Mouse (Mus musculus) midbrain, embryonic 16.5 days (tissue): ENCODE data around the gene C130032M10Rik. TPM values are rescaled to one million over a fixed set of nuclear protein-coding genes. Genes with fewer than 3 reads are reported as not detected.
"Not testable (repeated sequence)": the region's sequence is repeated elsewhere in the genome, so short reads cannot be mapped to it uniquely, and the experiment has no call there.

Experiments
- ATAC-seq: fragments of 200-750 bp; cut with Nextera tagmentation; 2 replicates; pipeline ENCODE4 v1.8.0; 2017; ENCODE audit warnings: moderate TSS enrichment
- H3K27ac ChIP-seq: fragments of 300-500 bp; sonication (generic); 2 replicates; pipeline ENCODE4 v1.5.1; 2014; ENCODE audit warnings: mild to moderate bottlenecking, low read length, mixed read lengths
- H3K27me3 ChIP-seq: fragments of 300-500 bp; sonication (generic); 2 replicates; pipeline ENCODE4 v1.6.1; 2014; ENCODE audit warnings: low read depth, low read length, mixed read lengths; ENCODE audit not compliant: control insufficient read depth, insufficient read depth
- H3K36me3 ChIP-seq: fragments of 300-500 bp; sonication (generic); 2 replicates; pipeline ENCODE4 v1.6.1; 2014; ENCODE audit warnings: mild to moderate bottlenecking, low read length, moderate library complexity, mixed read lengths; ENCODE audit not compliant: control insufficient read depth, insufficient read depth
- H3K4me1 ChIP-seq: fragments of 300-500 bp; sonication (generic); 2 replicates; pipeline ENCODE4 v1.6.1; 2014; ENCODE audit warnings: mild to moderate bottlenecking, low read length, mixed read lengths; ENCODE audit not compliant: control insufficient read depth, insufficient read depth
- H3K4me2 ChIP-seq: fragments of 300-500 bp; sonication (generic); 2 replicates; pipeline ENCODE4 v1.6.1; 2014; ENCODE audit warnings: mild to moderate bottlenecking, low read length, mixed read lengths
- H3K4me3 ChIP-seq: fragments of 300-500 bp; sonication (generic); 2 replicates; pipeline ENCODE4 v1.5.1; 2014; ENCODE audit warnings: low read depth, mild to moderate bottlenecking, low read length, moderate library complexity, mixed read lengths
- H3K9ac ChIP-seq: fragments of 300-500 bp; sonication (generic); 2 replicates; pipeline ENCODE4 v1.6.1; 2014; ENCODE audit warnings: low read depth, low read length, mixed read lengths
- H3K9me3 ChIP-seq: fragments of 300-500 bp; sonication (generic); replicated peaks from 2 replicates; pipeline ENCODE4 v1.6.1; 2014; ENCODE audit warnings: mild to moderate bottlenecking, low read length, mixed read lengths; ENCODE audit not compliant: control insufficient read depth, poor library complexity, severe bottlenecking
- WGBS: fragments of 180-500 bp; shearing (Covaris S2); extraction: QIAGEN DNeasy Blood & Tissue Kit; methylation state at CpG from one replicate; pipeline ENCODE4 v1.1.7; 2014; 5-methylcytosine and 5-hydroxymethylcytosine counted together
- polyA plus RNA-seq: library from polyadenylated mRNA; unstranded; fragments of >200 nt; fragmentation: Nextera tagmentation; extraction: Ambion mirVana; gene quantifications from 2 replicates; pipeline ENCODE4 v1.2.1, GENCODE M21; 2015

C130032M10Rik gene
- polyA plus RNA-seq, 1 experiment from 2014 or later = not detected

GRCm38 (mm10) chr9:114506564-114506963, 8.9 kb upstream of the C130032M10Rik start:
- no peak overlapping the region for H3K4me2 ChIP-seq
- no peaks in the 10 kb centered on the region for H3K9me3 ChIP-seq
- WGBS = 90% methylated on average over 4 of the region's 4 CpGs
- H3K36me3 ChIP-seq = no peaks in the 10 kb centered on the region
- H3K4me3 ChIP-seq = no peak overlapping the region
- H3K27ac ChIP-seq = no peak overlapping the region
- H3K9ac ChIP-seq = no peak overlapping the region
- no peaks in the 10 kb centered on the region for H3K4me1 ChIP-seq
- H3K27me3 ChIP-seq = no peaks in the 10 kb centered on the region
- ATAC-seq = no peak

DNA sequence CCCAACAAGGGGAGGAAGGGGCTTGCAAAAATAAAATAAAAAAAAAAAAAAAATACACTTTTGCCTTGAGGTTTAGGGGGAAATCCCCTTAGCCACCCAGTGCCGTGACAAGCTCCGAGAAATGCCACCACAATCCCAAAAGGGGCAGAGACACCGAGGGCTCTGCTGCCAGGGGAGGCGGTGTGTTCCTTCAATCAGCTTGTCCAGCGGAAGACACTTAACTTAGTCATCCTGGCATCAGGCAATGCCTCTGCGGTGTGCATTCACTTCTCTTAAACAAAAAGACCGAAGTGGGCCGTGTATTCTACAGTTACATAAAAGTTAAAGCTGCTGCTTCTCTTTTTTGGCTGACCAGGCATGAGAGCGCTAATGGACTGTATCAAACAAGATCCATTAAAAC, 8.1 kb upstream of the C130032M10Rik start:
- no peak overlapping the region for H3K9ac ChIP-seq
- no peak overlapping the region for H3K27ac ChIP-seq
- H3K4me2 ChIP-seq = no peak overlapping the region
- no peaks in the 10 kb centered on the region for H3K4me1 ChIP-seq
- ATAC-seq = no peak
- no peak overlapping the region for H3K4me3 ChIP-seq
- H3K9me3 ChIP-seq = no peaks in the 10 kb centered on the region
- H3K27me3 ChIP-seq = no peaks in the 10 kb centered on the region
- WGBS = 88% methylated on average over 9 of the region's 9 CpGs
- peaks cover under 1% of the 10 kb centered on the region; the same call in 1 of the 2 replicates for H3K36me3 ChIP-seq

DNA sequence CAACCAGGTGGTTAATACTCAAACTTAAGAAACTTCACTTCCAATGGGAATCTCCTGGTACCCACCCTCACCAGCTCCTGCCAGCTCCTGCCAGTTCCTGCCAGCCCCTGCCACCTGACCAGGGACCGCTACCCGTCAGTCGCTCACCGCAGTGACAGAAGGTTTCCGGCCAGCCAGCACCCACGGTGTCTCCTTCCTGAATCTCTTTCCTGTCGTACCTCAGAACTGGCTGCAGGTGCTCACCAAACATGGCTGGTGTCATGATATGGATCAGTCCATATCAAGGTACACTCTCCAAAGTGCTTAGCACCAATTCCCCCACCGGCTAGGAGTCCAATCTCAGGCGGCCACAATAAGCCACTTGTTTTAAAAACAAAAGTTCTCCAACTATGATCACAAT, 5.7 kb upstream of the C130032M10Rik start:
- H3K9me3 ChIP-seq = no peaks in the 10 kb centered on the region; the same call in 1 of the 2 replicates
- H3K36me3 ChIP-seq = peaks cover 9% of the 10 kb centered on the region
- no peak overlapping the region for H3K27ac ChIP-seq
- H3K4me1 ChIP-seq = no peaks in the 10 kb centered on the region
- 95% methylated on average over 9 of the region's 9 CpGs for whole genome bisulfite sequencing
- no peak overlapping the region for H3K4me3 ChIP-seq
- H3K27me3 ChIP-seq = no peaks in the 10 kb centered on the region
- no peak overlapping the region for H3K4me2 ChIP-seq
- no peak overlapping the region for H3K9ac ChIP-seq
- ATAC-seq = no peak

DNA sequence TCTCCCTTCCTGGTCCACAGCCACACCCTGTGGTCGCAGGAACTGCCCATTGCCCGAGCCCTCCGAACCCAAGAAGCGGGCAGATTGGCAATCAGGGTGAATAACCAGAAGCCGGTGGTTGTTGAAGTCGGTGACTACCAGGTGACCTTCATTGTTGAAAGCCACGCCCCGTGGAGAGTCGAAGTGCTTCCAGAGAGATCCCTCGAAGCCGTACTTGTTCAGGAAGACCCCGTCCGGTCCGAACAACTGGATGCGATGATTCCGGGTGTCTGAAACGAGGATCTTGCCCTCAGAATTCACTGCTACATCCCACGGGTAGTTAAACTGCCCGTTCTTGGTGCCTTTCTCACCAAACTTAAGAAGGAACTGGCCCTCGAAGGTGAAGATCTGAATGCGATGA, 2.7 kb upstream of the C130032M10Rik start:
- no peak for ATAC-seq
- no peak overlapping the region for H3K27ac ChIP-seq
- H3K36me3 ChIP-seq = peaks cover 9% of the 10 kb centered on the region
- H3K9ac ChIP-seq = no peak overlapping the region
- no peaks in the 10 kb centered on the region for H3K27me3 ChIP-seq
- H3K4me2 ChIP-seq = no peak overlapping the region
- WGBS = 97% methylated on average over 21 of the region's 21 CpGs
- no peaks in the 10 kb centered on the region for H3K4me1 ChIP-seq
- H3K4me3 ChIP-seq = no peak overlapping the region
- H3K9me3 ChIP-seq = no peaks in the 10 kb centered on the region; the same call in 1 of the 2 replicates

DNA sequence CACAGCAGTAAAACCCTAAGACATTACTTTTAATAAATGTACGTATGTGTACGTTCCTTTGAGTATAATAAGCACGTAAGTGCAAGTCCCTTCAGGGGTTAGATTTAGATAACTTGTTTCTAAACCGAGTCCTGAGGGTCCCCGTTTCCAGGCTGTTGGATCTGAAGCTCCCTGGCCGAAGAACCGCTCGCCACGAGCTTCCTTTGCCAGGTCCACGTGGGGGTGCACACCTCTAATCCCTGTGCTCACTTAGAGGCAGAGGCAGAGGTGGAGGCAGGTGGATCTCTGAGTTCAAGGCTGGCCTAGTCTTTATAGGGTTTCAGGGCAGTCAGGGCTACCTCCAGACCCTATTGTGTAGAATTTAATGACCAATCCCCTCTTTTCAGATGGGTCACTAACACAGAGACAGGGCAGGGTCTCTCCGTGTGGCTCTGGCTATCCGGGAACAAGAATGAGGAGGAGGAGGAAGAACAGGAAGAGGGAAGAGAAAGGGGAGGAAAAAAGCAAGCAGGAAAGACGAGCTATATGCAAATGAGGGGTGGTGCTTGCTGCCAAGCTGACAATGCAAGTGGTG, 2.5 kb downstream of the C130032M10Rik start:
- H3K27me3 ChIP-seq = no peaks in the 10 kb centered on the region
- H3K36me3 ChIP-seq = peaks cover 4% of the 10 kb centered on the region
- H3K27ac ChIP-seq = no peak overlapping the region
- H3K4me1 ChIP-seq = no peaks in the 10 kb centered on the region
- H3K9me3 ChIP-seq = no peaks in the 10 kb centered on the region; the same call in 1 of the 2 replicates
- WGBS = 84% methylated on average over 13 of the region's 13 CpGs
- H3K9ac ChIP-seq = no peak overlapping the region
- no peak overlapping the region for H3K4me3 ChIP-seq
- H3K4me2 ChIP-seq = no peak overlapping the region
- no peak for ATAC-seq

DNA sequence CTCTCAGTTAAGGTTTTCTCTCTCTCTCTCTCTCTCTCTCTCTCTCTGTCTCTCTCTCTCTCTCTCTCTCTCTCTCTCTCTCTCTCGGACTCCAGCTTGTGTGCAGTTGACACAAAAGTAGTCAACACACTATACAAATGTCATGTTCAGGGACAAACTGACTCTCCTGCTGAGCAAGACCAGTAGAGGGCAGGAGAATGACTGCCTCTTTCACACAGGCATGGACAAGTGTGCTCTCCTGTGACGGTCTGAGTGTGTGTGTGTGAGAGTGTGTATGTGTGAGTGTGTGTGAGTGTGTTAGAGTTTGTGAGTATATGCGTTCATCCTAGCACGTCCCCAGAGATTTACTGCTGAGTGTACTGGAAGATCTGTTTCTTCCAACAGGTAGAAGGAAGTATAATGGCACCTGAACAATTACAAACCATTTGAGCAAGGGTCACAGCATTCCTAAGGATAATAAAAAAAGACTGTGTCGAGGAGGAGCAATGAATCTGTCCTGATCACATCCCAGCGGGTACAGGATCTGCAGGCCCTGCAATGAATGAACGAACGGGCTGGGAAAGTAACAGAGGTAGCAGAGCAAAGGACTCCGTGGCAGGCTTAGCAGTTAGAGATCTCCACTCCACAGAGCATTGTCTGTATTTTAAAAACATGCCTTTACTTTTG, 3.4 kb downstream of the C130032M10Rik start:
- Histone ChIP-seq H3K27me3 (no peaks in the 10 kb centered on the region), H3K4me1 (no peaks in the 10 kb centered on the region), H3K4me2 (no peak overlapping the region), H3K9ac (no peak overlapping the region), H3K27ac (no peak overlapping the region), H3K4me3 (no peak overlapping the region), H3K36me3 (no peaks in the 10 kb centered on the region), H3K9me3 (no peaks in the 10 kb centered on the region; the same call in 1 of the 2 replicates)
- no peak for ATAC-seq
- WGBS = 68% methylated on average over 9 of the region's 9 CpGs

GRCm38 (mm10) chr9:114520529-114520928, 5.0 kb downstream of the C130032M10Rik start:
- not testable (repeated sequence) for ATAC-seq, H3K36me3 ChIP-seq, H3K4me2 ChIP-seq, H3K9ac ChIP-seq, H3K27me3 ChIP-seq, H3K27ac ChIP-seq, H3K9me3 ChIP-seq, H3K4me1 ChIP-seq, H3K4me3 ChIP-seq
- WGBS = 81% methylated on average over 4 of the region's 4 CpGs

- Histone ChIP-seq H3K27me3 (no peaks in the 10 kb centered on the region; the same call in 1 of the 2 replicates), H3K4me1 (peaks cover 10% of the 10 kb centered on the region), H3K36me3 (no peaks in the 10 kb centered on the region), H3K27ac (no peak overlapping the region), H3K4me2 (no peak overlapping the region), H3K9ac (no peak overlapping the region), H3K9me3 (no peaks in the 10 kb centered on the region), H3K4me3 (no peak overlapping the region)
- 60% methylated on average over 5 of the region's 5 CpGs for WGBS
- no peak for ATAC-seq
These were observed 6.5 kb downstream of the C130032M10Rik start for GRCm38 (mm10) chr9:114522041-114522440.

GRCm38 (mm10) chr9:114522501-114522900, 7.0 kb downstream of the C130032M10Rik start:
- Histone ChIP-seq H3K9ac (no peak overlapping the region), H3K27ac (no peak overlapping the region), H3K4me2 (no peak overlapping the region), H3K27me3 (peaks cover 2% of the 10 kb centered on the region; the same call in 1 of the 2 replicates), H3K4me1 (peaks cover 10% of the 10 kb centered on the region), H3K4me3 (no peak overlapping the region), H3K36me3 (no peaks in the 10 kb centered on the region), H3K9me3 (no peaks in the 10 kb centered on the region)
- WGBS = 92% methylated on average over 9 of the region's 9 CpGs
- ATAC-seq = no peak
